Mouse (Mus musculus): ENCODE measurements around the gene Casp3.
A peak's percentile ranks its signal among the peaks of the same experiment; 100 is the strongest.

The Casp3 gene

DNA sequence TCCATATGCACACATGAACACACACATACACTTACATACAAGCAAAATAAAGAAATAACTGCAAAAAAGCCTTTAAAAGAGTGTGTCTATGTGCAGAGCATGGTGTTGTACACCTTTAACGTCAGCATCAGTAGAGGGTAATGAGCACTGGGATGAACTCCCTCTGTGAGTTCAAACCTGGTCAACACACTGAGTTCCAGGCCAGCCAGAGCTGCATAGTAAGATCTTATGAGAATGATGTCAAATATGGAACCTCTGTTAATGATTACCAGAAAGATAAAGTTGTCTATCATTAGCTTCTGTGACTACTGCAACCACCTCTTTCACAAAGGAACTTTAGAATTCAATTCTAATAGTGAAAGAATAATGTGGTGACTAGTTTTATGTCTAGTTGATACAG lies 10.2 kb upstream of the Casp3 start:
- DNase-seq (ENCODE audit: low spot score in 2 of 2) = no peak

DNA sequence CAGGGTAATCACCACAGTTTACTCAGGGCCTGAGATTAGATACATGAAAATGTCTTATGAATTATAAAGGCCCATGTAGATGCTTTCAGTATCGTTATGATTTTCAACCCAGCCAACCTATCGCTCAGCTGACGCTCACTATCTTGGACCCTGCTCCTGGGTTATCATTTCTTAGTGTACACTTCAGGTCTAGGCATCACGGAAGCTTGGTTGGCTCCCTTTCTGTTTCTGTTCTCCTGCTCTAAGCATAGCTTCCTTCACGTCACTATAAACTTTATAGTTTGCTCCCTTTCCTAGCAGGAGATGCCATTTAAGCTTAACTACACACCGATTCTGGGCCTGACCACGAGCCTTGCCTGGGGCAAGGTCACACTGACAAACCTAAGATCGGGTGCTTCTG lies 5.5 kb upstream of the Casp3 start:
- no peak for DNase-seq (ENCODE audit: low spot score in 2 of 2)

DNA sequence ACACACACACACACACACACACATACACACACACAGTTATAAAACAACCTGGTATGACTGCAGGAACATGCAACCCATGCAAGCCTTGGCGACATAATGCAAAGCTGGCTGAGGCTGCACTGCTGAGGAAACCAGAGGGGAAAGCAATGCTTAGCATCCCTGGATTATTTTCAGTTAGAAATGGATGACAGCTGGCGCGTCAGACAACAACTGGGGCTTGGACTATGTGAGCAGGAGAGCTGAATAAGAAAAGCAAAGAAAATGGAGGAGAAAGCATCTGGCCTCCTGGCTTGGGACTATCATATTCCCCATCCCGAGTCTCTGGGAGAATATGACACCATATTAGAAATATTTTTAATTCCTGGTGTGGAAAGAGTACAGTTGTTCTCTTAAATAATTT lies 4.2 kb upstream of the Casp3 start:
- no peak for DNase-seq (ENCODE audit: low spot score in 2 of 2)

DNA sequence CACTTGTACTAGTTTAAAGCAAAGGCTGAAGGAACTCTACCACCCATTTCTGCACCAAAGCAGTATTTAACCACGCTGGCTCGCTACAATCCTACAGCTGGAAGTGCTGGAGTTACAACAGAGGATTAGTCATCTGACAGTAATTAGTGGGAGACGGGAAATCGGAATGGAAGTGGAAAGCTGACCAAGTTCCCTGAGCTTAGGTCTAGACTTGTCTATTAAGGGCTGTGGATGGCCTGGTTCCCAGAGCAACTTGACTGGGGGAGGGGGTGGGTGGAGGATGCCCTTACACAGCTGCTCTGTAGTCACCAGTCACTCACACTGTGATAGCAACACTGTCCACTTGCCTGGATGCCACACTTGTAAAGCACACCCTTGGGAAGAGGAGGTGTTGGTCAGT lies 3.7 kb upstream of the Casp3 start:
- DNase-seq (ENCODE audit: low spot score in 2 of 2) = peak in 1 of 2 experiments; percentile 25

DNA sequence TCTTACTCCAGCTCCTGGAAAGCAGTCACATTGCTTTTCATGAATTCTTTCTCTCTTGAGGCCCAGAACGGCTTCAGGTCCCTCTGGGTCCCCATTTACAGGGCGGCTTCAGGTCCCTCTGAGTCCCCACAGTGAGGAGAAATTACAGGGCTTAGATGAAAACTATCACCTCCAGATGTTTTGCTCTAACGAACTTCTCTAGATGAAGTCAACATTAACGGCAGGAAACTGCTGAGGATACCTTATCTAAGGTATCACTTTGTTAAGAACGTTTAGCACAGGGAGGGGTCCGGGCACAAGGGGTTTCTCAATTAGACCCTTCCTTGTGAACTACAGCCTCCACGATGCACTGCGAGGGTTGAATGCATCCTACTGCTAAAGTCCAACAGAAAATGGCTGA lies 1.2 kb upstream of the Casp3 start:
- DNase-seq (ENCODE audit: low spot score in 2 of 2) = no peak

DNA sequence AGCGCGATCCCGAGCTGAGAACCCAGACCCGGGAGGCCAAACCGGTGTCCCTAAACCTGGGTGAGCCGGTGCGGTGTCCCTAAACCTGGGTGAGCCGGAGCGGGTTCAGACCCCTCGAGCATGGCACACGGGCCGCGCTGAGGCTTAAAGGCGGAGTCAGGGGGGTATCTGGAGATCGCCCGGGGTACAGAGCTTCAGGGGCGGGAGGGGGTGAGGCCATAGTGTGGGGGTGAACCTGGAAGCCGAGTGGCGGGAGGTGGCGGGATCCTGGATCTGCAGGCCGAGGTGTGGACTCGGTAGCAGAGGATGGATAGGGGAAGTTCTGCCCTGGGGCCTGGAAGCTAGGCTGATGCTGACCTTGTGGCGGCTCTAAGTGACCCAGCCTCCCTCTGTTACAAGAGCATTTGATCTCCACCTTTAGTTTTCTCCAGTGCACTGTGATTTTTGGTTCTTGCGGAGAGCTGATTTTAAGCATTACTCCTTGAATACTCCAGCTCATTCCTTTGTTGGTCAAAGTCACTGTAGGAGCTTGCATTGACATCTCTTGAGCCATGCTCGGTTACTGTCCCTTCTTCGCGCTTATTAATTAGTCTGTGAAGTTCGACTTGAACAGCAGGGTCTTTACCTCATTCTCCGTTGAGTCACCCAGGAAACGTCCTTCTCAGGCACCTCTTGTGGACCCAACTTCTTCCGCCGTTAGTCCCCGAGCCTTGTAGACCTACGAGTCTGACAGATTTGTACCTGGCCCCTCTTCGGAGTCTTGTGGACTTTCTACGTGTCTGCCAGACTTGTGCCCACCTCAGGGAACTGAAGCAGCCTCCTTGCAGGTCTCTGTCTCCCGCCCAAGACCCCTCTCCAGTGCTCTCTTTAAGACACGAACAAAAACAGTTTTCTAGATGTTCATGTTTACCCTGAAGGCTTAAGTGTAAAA lies 864 bp downstream of the Casp3 start:
- DNase-seq (ENCODE audit: low spot score in 2 of 2) = peak; percentile 11 to 23

DNA sequence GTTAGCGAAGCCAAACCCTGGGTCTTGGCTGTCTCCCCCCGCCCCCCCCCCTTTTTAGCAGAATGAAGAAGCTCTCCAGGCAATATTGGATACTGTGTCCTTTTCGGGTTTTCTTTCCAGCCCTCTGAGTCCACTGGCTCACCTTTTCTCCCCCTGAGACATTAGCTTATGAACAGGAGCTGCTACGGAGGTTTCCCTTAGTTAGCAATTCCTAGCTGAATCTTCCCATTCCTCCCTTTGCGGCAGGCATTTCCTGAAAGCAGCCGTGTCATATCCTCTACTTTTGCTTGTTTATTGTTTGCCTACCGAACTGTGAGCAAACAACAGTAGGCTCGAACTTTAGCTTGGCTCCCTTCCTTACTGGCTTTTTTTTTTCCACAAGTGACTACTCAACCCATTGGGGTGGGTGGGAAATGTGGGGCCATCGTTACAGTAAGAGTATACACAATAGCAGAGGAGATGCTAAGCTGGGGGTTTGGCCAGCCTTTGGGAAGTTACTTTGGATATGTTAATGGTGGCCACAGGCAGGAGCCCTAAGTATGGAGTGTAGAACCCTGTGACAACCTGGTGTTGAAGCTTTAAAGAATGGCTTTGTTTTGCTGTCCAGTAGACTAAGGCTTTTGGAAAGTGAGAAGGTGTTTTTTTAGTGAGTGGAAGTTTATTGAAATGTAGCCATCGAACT lies 1.7 kb downstream of the Casp3 start:
- DNase-seq (ENCODE audit: low spot score in 2 of 2) = no peak

DNA sequence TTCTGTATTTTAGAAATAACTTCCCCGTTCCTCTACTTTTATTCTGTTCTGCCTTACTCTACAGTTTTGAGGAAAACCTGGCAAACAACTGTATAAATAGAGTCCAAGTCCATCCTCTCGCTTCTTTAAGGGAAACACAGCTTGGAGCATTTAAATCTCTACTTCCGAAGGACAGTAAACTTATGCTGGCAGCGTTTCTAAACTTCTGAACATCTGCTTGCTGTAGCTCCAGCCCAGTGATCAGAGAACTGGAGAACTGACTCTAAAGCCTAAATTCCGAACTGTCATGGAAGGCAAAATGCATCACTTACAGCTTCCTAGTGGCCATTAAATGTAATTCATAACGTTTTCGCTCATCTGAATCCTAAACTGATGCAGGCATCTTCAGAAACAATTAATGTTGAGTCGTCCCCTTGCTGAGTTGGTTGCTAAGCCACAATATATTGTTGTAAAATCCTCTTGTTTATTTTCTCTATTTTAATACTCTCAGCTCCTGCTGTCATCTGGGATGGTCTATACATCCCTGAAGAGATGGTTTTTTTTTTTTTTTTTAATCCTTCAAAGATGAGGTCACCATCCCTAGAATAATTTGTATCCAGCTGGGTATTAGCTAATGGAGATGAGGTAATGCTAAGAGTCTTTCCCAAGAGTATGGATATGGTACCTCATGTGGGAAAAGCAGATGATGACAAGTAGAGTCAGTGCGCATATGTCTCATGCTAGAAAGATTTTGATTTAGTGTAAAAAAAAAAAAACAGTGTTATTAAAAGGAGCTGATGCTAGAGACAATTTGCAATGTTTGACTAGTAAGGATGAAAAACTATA lies 5.6 kb downstream of the Casp3 start:
- no peak for DNase-seq (ENCODE audit: low spot score in 2 of 2)

DNA sequence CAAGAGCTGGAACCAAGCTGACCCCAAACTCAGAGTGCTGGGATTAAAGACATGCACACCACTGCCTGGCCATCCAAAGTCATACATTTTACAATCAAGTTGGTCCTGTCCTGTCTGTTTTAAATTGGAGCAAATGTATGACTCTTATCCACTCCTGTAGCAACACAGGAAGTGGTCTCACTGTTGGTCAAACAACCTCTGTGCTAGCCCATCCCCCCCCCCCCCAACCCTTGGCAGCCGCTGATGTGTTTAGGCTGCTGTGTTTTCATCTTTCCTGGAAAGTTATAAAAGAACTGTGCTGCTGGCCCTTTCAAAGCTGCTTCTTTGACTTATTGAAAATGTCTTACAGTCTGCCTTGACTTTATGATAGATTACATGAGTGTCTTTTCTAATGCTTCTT lies 8.1 kb downstream of the Casp3 start:
- DNase-seq (ENCODE audit: low spot score in 2 of 2) = no peak

DNA sequence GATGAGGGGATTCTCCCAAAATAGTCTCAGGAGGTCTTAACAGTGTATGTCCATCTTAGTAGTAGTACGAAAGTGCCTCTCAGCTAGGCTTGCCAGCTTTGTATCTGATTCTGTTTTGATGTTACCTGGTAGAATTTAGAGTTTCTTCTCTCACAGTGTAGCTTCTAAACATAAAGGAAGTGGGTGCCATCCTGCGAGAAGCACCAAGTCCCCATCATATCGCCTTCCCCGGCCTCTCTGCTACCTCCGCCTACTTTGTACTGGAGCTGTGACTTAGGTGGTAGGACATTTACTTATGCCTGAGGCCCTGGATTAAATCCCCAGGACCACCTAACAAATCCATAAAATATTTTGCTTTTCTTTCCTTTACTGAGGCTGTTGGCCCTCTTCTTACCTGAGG lies 9.6 kb downstream of the Casp3 start:
- no peak for DNase-seq (ENCODE audit: low spot score in 2 of 2)

DNA sequence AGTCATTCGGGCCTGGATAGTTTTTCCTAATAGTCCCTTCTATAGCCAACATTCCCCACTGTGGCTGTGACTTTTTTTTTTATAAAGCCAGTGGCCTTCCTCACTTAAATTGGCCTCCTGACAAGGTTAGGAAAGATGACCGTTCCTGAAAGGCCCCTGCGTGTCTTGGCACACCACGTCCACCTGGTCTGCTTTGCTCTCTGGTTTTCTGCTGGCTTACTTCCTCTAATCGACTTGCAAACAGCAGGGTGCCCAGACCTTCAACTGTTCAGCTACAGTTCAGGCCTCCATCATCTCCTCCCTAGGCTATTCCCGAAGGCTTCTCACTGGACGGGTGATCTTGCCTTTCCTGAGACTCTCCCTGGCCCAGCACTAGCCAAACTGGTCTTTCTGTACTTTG lies 10.8 kb downstream of the Casp3 start:
- DNase-seq (ENCODE audit: low spot score in 2 of 2) = no peak

DNA sequence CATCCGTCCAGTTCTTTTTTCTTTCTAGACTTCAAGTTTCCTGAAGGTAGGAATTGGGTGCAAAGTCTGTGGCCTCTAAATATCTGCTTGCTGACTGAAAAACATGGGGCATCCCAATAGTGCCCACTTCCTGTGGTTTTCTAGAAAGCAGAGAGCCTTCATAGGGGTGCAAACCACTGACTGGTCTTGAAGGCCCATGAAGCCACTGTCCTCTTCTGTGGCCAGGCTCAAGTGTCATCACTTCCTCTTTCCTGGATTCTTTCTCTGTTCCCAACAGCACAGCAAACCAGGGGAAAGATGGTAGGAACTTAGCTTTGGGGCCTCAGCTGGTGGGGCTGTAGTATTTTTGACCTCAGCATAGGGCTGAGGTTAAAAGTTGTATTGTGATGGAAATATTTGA lies 11.6 kb downstream of the Casp3 start:
- DNase-seq (ENCODE audit: low spot score in 2 of 2) = no peak

DNA sequence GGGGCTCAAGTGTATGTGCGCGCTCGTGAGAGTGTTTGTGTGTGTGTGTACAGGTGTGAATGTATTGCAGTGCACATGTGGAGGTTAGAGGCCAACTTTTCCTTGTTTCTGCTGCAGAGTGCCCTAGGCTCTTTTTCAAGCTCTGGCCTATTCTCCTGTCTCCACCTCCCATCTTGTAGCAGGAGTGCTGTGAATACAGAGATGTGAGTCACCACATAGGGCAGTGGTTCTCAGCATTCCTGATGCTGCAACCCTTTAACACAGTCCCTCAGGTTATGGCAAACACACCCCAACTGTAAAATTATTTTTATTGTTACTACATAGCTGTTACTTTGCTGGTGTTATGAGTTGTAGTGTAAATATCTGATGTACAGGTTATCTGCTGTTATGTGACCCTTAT lies 13.3 kb downstream of the Casp3 start:
- no peak for DNase-seq (ENCODE audit: low spot score in 2 of 2)

DNA sequence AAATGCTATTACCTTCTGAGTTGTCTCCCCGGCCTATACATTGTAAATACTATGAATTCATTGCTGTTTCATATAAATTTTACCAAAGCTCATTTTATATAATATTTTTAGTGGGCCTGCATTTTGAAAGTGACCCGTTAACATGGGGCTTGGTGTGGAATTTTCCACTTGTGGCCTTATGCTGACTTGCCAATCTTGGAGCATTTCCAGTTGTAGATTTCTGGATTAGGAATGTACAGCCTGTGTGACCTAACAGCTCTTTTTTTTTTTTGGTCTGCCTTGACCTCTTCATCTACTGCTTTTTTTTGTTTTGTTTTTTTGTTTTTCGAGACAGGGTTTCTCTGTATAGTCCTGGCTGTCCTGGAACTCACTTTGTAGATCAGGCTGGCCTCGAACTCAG lies 13.8 kb downstream of the Casp3 start:
- DNase-seq (ENCODE audit: low spot score in 2 of 2) = no peak

DNA sequence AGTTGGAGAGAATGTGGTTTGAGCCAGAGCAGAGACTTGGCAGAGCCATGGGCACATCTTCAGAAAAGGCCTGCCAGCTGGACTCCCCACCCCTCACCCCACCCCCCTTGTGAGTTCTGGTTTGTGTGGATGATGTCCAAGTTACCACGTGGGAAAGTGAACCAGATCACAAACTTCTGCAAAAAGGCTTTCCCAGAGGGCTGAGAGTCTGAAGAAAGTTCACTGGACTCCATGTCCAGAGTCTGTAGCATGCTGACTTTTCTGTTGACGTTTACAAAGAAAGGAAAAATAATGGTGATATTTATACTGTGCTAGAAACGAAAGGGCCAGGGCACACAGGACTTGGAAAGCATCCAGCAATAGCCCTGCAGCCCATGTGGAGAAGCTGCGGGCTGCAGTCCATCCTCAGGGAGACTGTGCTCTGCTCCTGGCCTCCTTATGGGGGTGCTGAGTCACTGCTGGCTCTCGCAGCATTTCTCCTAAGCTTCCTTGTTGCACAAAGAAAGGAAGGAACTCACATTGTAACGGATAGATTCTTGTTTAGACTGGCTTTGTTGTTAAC lies 22.0 kb downstream of the Casp3 start:
- peak in 1 of 2 experiments; percentile 19 for DNase-seq (ENCODE audit: low spot score in 2 of 2)

DNA sequence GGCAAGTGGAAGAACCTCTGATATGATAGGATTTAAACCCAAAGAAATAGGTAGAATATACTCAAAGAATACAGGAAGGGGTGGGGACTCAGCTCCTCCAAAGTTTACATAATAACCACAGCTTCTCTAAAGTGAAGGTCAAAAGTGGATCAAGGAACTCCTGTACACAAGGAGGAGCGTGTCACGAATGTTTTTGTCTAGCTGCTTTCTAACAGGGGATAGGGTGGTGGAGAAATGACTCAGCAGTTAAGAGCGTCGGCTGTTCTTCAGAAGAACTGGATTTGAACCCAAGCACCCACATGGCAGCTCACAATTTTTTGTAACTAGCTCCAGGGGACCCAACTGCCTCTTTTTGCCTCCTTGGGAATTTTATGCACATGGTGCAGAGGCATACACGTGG lies 22.8 kb downstream of the Casp3 start:
- no peak for DNase-seq (ENCODE audit: low spot score in 2 of 2)

DNA sequence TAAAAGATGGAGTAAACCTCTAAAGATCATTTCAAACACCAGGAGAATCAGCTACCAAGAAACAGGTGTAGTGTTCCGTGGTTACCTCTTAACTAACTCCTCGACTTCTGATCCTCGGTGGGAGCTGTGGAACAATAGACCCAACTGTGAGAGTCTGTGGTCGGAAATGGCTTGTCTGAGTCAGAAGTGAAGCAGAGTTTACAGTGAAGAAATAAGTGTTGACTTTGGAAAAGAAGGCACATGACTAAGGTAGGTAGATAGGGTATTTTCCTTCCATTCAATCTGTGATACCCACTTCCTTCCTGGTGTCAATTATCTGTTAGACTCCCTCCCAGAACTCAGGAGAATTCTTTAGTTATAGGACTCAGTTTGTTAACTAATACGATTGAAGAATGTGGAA lies 24.2 kb downstream of the Casp3 start:
- no peak for DNase-seq (ENCODE audit: low spot score in 2 of 2)

DNA sequence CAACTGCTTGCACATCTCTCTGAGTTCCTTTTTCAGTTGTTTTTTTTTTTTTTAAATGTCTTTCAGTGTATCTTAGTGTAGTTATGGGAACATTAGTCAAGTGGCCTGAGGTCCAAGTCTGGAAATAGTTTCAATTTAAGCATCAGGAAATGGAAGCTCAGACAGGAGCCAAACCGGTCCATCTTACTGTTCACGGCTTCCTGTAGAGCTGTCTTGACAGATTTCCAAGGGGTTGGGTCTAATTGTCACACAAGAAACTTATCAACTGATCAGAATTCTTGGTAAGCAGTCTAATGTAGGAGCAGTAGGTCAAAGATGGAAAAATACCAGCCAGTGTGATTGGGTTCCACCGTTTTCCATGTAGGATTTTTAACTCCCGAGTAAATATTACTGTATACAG lies 31.3 kb downstream of the Casp3 start:
- DNase-seq (ENCODE audit: low spot score in 2 of 2) = no peak

DNA sequence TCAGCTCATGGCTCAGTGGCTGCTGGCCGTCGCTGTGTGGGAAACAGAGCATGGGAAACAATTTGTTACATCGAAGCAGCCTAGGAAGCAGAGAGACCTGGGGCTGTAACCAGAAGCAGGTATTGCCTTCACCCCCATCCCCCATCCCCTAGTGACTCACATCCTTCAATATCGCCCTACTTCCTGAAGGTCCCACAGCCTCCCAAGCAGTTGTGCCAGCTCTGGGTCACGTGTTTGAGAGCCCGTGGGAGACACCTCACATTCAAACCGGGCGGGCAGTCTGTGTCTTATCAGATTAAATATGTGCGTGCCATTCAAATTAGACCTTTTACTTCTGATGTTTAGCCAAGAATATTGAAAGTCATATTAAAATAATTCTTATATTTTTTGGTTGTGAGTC lies 34.8 kb downstream of the Casp3 start:
- DNase-seq (ENCODE audit: low spot score in 2 of 2) = no peak

DNA sequence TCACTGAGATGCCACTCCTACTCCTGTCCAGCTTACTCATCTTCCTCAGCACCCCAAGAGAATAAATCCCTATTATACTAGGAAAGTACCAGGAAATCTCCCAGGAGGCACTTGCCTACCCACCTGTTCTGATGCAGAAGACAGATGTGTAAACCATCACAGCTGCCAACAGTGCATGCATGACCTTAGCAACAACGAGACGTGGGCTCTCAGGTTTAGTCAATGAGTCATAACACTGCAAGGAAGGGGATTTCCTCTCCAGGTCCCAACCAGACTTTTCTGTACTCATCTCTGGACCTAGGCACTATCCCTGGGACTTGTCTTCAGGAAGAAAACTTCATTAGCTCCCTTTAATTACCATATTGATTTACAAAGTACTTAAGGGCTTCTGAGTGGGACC lies 38.8 kb downstream of the Casp3 start:
- DNase-seq (ENCODE audit: low spot score in 2 of 2) = no peak

DNA sequence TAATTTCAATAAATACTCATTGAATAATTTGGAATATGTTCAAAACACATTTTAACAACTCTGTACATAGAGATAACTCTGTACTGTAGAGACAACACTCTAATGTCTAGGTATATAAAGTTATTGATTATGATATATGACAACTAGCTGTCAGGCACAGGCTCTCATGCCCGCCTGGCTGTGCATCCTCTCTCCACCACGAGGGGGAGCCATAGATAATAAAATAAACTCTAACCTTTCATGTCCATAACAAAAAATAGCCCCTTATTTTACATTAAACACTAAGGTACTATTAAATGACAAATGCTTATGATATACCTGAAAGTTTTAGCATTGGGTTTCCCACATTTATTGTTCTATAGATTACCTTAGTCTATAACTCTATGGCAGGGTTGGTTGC lies 54.4 kb downstream of the Casp3 start:
- peak; percentile 83 to 86 for DNase-seq (ENCODE audit: low spot score in 2 of 2)
